Mouse (Mus musculus) heart, postnatal 36 days (tissue): ENCODE data around the gene Dnm1. TPM values are rescaled to one million over a fixed set of nuclear protein-coding genes. Genes with fewer than 3 reads are reported as not detected.

Experiments used
- DNase-seq, 2 experiments: peaks; one replicate each; pipeline ENCODE4 v3.0.0; 2021 to 2022
- intact Hi-C: fragments of 180-260 bp; cut with DNase I; formaldehyde crosslinking; loops from one replicate; pipeline ENCODE4 v1.15.1; 2025
- total RNA-seq, 2 experiments: library from RNA; stranded (reverse); gene quantifications; 2 replicates each; pipeline ENCODE4 v1.2.3; 2021

Dnm1 gene
- total RNA-seq, 2 experiments from 2014 or later, result 4.0 TPM

GRCm38 (mm10) chr2:32342539-32343350 is 10.4 kb downstream of the Dnm1 start:
- intact Hi-C loops, result no loop called here
- DNase-seq, result peak; percentile 59 to 72

DNA sequence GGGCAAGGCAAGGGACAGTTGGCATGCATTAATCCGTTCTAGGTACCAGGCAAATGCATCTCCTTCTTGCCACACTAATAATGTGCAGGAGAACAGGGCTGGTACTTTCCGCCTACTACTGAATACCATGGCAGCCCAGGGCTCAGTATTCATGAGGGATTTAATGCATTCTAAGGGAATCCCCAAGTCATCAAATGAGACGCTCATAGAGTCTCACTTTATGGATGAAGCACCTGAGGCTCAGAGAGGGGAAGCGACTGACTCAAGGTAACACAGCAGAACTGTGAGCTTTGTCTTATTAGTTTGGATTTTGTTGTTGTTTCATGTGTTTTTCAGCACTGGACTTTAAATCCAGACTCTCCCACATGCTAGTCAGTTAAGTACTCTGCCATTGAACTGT is 11.1 kb downstream of the Dnm1 start:
- DNase-seq, result no peak

DNA sequence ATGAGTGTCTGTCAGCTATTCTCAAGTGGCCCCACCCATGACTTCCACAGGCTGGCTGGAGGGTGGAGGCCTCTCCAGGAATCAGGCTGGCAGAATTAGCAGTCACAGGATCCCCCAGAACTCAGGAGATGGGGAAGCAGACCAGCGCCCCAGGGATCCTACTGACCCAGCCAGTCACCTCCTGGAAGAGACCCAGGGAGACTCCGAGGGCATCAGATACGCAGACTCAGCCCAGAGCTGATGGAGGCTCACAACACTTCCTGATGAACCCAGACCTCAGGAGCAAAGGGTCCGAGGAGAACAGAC is 11.6 kb downstream of the Dnm1 start:
- intact Hi-C loops, result no loop called here
- no peak for DNase-seq

More for the DNA sequence above, 11.1 kb downstream of the Dnm1 start:
- intact Hi-C loops, result no loop called here

GRCm38 (mm10) chr2:32340836-32341633 is 12.1 kb downstream of the Dnm1 start:
- intact Hi-C loops, result no loop called here
- no peak for DNase-seq

DNA sequence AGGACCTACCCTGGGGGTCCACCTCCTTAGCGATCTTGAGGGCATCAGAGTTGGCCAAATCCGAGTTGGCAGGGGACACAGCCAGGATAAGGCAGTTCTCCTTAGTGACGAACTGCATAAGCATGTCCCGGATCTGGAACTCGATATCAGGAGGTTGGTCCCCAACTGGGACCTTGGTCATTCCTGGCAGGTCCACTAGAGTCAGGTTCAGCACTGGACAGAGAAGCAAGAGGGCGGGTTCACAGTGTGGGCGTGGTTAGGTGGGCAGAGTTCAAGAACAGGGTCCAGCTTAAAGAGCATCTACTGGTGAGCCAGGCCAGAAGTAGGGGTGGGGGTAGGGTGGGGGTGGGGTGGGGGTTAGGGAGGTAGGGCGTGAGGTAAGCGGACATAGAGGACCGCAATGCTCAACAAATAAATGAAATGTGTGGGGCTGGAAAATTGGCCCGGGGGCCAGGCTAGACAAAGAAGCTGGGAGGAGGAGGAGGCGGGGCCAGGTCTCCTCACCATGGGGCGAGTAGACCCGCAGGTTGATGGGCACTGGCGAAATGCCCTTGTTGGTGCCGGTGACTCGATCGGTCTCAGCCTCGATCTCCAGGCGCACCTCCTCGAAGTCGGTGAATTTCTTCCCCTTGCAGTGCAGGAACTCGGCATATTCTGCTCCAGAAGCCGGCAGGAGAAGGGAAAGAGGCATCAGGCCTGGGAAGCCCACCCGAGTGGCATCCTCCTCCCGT is 13.1 kb downstream of the Dnm1 start:
- no peak for DNase-seq
- intact Hi-C loops, result no loop called here

DNA sequence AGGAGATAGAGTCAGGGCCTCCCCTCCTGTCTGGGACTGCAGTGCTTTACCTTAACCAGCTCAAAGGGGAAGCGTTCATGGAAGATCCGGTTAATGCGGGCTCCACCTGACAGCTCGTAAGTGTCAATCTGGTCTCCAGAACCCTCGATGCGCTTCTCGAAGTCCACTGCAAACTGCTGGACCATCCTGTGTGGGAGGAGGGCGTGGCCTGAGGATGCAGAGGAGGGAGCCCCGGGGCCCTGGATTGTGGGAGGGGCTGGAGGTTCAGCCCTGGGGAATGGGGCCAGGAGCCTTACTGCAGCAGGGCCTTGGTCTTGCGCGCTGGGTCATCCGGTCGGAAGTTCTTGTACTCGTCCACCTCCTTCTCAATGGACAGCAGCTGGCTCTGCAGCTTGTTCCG is 17.2 kb downstream of the Dnm1 start:
- intact Hi-C loops, result no loop called here
- no peak for DNase-seq

GRCm38 (mm10) chr2:32332159-32332558 is 21.0 kb downstream of the Dnm1 start:
- no peak for DNase-seq
- intact Hi-C loops, result no loop called here

DNA sequence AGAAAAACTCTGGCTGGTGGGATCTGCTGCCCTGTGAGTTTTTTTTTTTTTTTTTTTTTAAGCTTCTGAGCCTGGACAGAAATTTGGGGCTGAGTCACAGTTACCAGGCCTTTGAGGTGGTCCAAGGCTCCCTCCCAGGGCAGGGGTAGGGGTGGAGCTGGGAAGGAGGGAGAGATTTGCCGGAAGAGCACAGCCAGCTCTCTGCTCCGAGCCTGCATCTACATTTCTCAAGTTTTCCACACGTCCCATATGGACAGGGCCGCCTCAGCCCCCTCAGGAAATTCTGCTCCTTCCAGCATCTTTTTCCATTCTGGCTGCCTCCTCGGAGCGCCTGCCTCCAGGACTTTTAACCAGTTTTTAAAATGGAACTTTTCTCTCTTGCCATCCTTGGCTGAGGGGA is 23.6 kb downstream of the Dnm1 start:
- intact Hi-C loops, result no loop called here
- DNase-seq, result no peak

- intact Hi-C loops, result no loop called here
Observed at GRCm38 (mm10) chr2:32328911-32329460, 24.2 kb downstream of the Dnm1 start.

DNA sequence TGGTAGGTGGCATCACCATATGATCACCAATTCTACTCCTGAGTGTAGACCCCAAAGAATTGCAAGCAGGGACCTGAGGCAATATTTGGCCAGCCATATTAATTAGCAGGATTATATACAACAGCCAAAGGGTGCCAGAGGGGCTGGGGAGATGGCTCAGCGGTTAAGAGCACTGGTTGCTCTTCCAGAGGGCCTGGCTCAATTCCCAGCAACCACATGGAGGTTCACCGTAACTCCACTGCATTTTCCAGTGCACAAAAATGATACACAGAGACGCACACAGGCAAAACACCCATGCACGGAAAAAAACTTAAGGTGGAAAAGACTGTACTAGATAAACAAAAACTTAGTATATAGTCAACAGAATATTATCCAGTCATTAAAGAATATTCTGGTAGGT is 25.9 kb downstream of the Dnm1 start:
- DNase-seq, result no peak
- intact Hi-C loops, result no loop called here

More at GRCm38 (mm10) chr2:32328911-32329460, 24.2 kb downstream of the Dnm1 start:
- DNase-seq, result no peak

DNA sequence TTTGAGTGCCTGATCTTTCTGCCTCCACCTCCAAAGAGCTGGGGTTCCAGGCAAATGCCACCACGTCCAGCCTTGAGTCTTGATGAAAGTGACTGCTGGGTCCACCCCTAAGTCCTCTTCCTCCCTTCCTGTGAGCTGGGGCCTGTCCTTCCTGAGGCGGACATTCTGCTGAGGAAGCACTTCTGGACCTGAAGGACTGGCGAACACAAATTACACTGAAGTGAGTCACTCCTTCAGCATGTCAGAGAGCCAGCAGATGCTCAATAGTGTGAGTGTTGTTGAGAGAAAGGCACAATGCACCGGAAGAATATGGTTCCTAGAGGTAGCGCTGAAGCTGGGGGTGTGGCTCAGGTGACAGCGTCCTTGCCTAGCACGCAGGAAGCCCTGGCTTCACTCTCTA is 27.8 kb downstream of the Dnm1 start:
- no peak for DNase-seq
- intact Hi-C loops, result no loop called here

GRCm38 (mm10) chr2:32324322-32324721 is 28.8 kb downstream of the Dnm1 start:
- intact Hi-C loops, result no loop called here
- DNase-seq, result no peak

- intact Hi-C loops, result no loop called here
- DNase-seq, result no peak
Observed at GRCm38 (mm10) chr2:32322754-32323741, 30.1 kb downstream of the Dnm1 start.

DNA sequence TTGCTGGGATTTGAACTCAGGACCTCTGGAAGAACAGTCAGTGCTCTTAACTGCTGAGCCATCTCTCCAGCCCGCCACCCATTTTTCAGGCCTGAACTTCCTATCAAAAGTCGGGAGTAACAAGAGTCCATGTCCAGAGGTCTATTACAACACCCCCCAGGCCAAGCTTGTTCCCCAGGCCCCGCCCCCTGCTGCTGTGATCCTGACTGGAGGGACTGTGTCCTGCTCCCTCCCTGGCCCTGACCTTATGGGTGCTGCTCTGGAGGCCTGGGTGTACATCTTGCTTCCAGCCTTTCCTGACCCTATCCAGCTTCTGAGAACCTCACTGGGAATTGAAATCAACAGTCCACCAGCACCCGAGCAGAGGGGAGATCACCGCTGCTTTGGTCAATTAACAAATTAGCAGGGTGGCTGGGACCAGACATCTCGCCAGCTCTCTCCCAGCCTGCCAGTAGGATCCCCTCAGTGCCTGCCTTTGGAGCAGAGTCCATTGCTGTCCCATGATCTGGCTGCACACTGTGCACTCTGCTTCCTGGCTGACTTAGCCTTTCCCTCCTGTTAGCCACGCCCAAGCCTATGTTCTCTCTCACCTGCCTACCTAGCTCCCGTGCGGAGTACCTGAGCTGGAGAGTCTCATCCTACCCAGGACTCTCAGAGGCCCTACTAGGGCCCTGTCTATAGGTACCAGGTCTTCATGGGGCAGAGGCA is 31.4 kb downstream of the Dnm1 start:
- no peak for DNase-seq
- intact Hi-C loops, result no loop called here

- no peak for DNase-seq
Observed at GRCm38 (mm10) chr2:32320721-32321120, 32.4 kb downstream of the Dnm1 start.

GRCm38 (mm10) chr2:32319586-32320580 is 33.3 kb downstream of the Dnm1 start:
- intact Hi-C loops, result no loop called here
- DNase-seq, result peak; percentile 44 to 53

More at GRCm38 (mm10) chr2:32320721-32321120, 32.4 kb downstream of the Dnm1 start:
- intact Hi-C loops, result no loop called here

DNA sequence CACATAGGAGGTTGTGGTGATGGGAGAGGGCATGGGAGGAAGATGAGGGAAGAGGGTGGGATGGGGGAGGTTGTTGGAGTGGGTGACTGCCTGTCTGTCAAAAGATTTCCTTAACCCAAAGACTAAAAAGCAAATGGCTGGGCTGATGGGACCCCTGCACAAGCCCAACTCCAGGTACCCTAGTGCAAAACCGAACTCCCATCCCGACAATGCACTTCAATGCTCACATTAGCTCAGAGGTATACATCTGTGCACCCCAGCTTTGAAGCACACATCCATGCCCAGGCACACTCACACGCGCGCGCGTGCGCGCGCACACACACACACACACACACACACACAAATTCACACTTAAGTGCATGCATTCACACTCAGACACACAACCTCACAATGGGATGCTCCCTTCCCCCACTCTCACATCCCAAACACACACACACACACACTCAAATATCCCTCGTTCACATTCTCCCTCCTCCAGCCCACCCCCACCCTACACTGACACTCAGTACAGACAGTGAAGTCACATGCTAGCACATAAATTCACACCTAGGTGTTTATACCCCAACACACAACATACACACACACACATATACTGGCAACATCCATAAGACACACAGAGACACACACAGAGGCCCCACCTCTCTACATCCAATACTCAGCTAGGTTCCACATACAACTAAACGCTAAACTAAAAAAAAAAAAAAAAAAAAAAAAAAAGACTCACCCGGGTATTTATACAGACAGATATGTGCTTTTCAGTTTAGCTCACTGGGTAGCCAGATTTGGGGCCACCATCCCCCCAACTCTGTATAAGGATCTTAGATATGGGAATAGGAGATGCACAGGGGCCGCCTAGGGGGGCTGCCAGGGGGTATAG is 34.2 kb downstream of the Dnm1 start:
- no peak for DNase-seq
- intact Hi-C loops, result no loop called here
